Mouse (Mus musculus) erythroblast, embryonic 14.5 days (primary cell): ENCODE data around the gene Mafb. TPM values are rescaled to one million over a fixed set of nuclear protein-coding genes. Genes with fewer than 3 reads are reported as not detected.

Experiments used
- H3K27me3 ChIP-seq: 2 replicates; pipeline ENCODE4 v1.6.1; 2012; ENCODE audit warnings: inconsistent platforms; ENCODE audit not compliant: control insufficient read depth
- H3K36me3 ChIP-seq: 2 replicates; pipeline ENCODE4 v1.6.1; 2012; ENCODE audit warnings: mild to moderate bottlenecking, inconsistent platforms; ENCODE audit not compliant: control insufficient read depth
- H3K4me1 ChIP-seq: 2 replicates; pipeline ENCODE4 v1.6.1; 2012; ENCODE audit warnings: inconsistent platforms; ENCODE audit not compliant: control insufficient read depth
- H3K4me3 ChIP-seq: replicated peaks from 2 replicates; pipeline ENCODE3; 2012; ENCODE audit warnings: moderate library complexity, mild to moderate bottlenecking, inconsistent platforms
- H3K9me3 ChIP-seq: 2 replicates; pipeline ENCODE4 v1.6.1; 2012; ENCODE audit warnings: low read length, inconsistent platforms, mixed read lengths; ENCODE audit not compliant: control insufficient read depth
- GATA1 ChIP-seq: IDR thresholded peaks from 2 replicates; pipeline ENCODE4 v1.6.1; 2012; ENCODE audit warnings: low read length, inconsistent platforms, mixed read lengths
- TAL1 ChIP-seq: IDR thresholded peaks from 3 replicates; pipeline ENCODE4 v1.6.1; 2012; ENCODE audit warnings: low read length, inconsistent platforms, mixed read lengths
- polyA plus RNA-seq: library from polyadenylated mRNA; stranded (reverse); fragments of >175 nt; gene quantifications from 2 replicates; pipeline ENCODE4 v1.2.3, GENCODE M21; 2012

The Mafb gene
- polyA plus RNA-seq, 1 experiment, result 0.28 TPM

- Histone ChIP-seq H3K36me3 (no peaks in the 10 kb centered on the region), H3K4me1 (no peaks in the 10 kb centered on the region), H3K9me3 (no peaks in the 10 kb centered on the region), H3K4me3 (no peak overlapping the region), H3K27me3 (no peaks in the 10 kb centered on the region)
- no peak for TF ChIP-seq TAL1
- no peak for TF ChIP-seq GATA1
Observed at GRCm38 (mm10) chr2:160388596-160388995, 21.7 kb upstream of the Mafb start.

DNA sequence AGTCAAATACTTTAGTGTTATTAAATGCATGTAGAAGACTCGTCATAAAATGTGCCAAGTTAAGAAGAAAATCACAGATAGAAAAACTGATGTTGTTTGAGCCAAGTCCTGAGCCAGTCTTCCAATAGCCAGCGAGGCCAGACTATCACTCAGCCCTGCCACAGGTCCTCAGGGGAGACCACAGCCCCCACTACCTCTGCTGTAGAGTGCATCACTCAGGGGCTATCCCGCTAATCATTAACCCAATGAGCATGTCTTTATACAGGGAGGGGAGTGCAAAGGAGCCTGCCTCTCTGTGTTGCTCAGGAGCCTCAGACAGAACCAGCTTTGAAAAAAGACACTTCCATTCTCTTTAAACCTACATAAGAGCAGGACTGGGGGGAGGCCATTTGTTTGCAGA lies 16.6 kb upstream of the Mafb start:
- no peak overlapping the region for H3K4me3 ChIP-seq

GRCm38 (mm10) chr2:160378271-160378670 lies 11.4 kb upstream of the Mafb start:
- Histone ChIP-seq H3K4me1 (no peaks in the 10 kb centered on the region), H3K36me3 (no peaks in the 10 kb centered on the region), H3K27me3 (no peaks in the 10 kb centered on the region; the same call in 1 of the 2 replicates), H3K4me3 (no peak overlapping the region), H3K9me3 (no peaks in the 10 kb centered on the region)
- TF ChIP-seq GATA1 (no peak), TAL1 (no peak)

More for the DNA sequence above, 16.6 kb upstream of the Mafb start:
- no peaks in the 10 kb centered on the region for H3K9me3 ChIP-seq
- TF ChIP-seq GATA1, result no peak
- no peak for TF ChIP-seq TAL1
- H3K36me3 ChIP-seq, result no peaks in the 10 kb centered on the region
- no peaks in the 10 kb centered on the region for H3K27me3 ChIP-seq
- no peaks in the 10 kb centered on the region for H3K4me1 ChIP-seq

DNA sequence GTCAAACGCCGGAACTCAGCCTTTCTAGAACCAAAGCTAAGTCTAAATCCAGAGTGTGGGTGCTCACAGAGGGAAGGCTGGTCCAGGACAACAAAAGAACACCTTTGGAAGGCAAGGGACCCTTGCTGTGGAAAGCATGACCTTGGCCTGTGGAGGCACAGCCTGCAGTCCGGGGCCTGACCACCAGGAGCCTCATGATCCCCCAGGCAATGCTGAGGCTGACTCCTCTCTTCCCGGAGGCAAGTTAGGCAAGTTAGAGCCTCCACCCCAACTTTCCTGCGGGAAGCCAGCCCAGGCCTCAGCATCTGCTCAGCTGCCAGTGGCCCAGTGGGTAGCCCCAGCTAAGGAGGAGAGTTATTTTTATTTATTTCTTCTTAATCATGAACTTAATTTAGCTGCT lies 9.4 kb upstream of the Mafb start:
- H3K4me3 ChIP-seq, result no peak overlapping the region
- TF ChIP-seq TAL1 (no peak), GATA1 (no peak)
- peaks cover 12% of the 10 kb centered on the region for H3K27me3 ChIP-seq
- no peaks in the 10 kb centered on the region for H3K4me1 ChIP-seq
- no peaks in the 10 kb centered on the region for H3K9me3 ChIP-seq
- no peaks in the 10 kb centered on the region for H3K36me3 ChIP-seq

- no peak for TF ChIP-seq TAL1
- no peak for TF ChIP-seq GATA1
- Histone ChIP-seq H3K9me3 (peaks cover 6% of the 10 kb centered on the region; the same call in 1 of the 2 replicates), H3K4me1 (peaks cover 3% of the 10 kb centered on the region; the same call in 1 of the 2 replicates), H3K4me3 (no peak overlapping the region), H3K36me3 (no peaks in the 10 kb centered on the region), H3K27me3 (peaks cover 76% of the 10 kb centered on the region)
Observed at GRCm38 (mm10) chr2:160369653-160370420, 3.0 kb upstream of the Mafb start.

DNA sequence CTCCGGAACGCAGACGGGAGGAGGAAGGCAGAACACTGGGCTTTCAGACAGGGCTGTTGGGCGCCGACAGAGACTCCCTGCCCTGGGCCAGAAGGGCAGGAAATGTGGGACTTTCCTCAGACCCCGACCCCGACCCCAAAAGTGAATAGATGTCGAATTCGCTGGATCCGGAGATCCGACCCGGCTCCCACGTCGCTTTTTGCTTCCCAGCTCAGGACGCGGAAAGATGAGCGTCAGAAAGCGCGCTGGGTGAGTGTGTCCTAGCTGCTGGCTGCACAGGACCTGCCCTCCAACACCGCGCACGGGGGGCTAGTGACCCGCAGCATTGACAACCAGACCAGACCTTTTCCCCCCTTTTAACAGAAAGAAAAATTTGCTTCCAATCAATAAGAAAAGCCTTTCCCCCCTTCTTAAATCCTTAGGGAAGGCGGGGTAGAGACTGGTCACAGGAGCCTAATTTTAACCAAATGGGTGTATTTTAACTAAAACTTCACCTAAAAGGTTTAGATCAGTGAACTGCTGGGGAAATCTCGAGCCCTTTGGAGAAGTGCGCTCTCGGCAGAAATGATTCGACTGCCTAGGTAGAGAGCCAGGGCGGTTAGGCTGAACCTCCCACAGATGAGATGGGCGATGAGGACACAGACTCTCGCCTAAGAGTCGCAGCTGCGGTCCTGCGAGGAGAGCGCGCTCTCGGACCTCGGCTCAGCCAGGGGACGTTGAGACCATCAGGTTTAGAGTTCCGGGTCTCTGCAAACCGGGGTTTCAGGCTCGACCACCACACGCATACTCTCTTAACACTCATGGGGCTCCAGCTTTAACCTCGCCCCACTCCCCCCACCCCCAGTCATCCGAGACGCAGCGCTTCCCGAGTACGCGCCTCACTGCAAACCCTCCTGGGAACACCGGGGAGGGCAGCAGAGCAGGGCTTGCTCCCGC lies 1.8 kb upstream of the Mafb start:
- no peak for TF ChIP-seq GATA1
- TF ChIP-seq TAL1, result no peak
- peaks cover 6% of the 10 kb centered on the region; the same call in 1 of the 2 replicates for H3K9me3 ChIP-seq
- H3K27me3 ChIP-seq, result peaks cover 88% of the 10 kb centered on the region
- no peaks in the 10 kb centered on the region for H3K36me3 ChIP-seq
- peaks cover 3% of the 10 kb centered on the region; the same call in 1 of the 2 replicates for H3K4me1 ChIP-seq
- no peak overlapping the region for H3K4me3 ChIP-seq

DNA sequence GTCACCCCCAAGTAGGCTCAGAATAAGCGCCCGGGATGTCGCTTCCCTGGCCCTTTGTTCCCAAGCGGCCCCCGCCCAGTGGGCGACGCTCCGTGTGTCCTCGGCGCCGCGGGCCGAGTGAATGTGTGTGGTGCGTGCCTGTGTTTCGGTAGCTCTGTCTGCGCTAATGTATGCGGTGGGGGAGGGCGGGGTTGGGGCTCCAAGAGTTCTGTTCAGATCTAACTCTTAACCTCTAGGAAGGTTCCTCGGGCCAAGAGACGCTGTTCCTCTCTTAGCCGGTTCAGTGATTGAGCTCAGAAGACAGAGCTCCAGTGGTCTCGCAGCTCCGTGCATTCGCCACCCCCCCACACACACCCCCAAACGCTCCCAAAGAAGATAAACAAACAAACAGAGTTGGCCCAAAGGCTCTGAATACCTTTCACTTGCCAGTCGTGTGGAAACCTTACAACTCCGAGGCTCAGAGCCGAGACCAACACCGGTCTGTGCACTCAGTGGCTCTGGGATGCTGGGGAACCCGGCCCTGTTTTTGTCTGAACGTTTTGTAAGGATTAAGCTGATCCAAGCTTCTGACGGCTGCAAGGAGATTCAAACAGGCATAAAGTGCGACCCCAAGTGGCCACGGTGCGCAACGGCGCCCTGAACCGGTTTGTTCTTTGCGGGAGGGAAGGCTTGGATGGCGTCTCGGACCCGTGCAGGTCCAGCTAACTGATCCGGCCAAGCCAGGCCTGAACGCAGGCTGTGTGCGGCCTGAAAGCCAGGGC lies 763 bp upstream of the Mafb start:
- peaks cover 98% of the 10 kb centered on the region for H3K27me3 ChIP-seq
- H3K4me1 ChIP-seq, result peaks cover 3% of the 10 kb centered on the region; the same call in 1 of the 2 replicates
- no peaks in the 10 kb centered on the region for H3K36me3 ChIP-seq
- H3K4me3 ChIP-seq, result peak overlapping the region; percentile 25
- H3K9me3 ChIP-seq, result peaks cover 6% of the 10 kb centered on the region; the same call in 1 of the 2 replicates
- TF ChIP-seq GATA1, result no peak
- TF ChIP-seq TAL1, result no peak

DNA sequence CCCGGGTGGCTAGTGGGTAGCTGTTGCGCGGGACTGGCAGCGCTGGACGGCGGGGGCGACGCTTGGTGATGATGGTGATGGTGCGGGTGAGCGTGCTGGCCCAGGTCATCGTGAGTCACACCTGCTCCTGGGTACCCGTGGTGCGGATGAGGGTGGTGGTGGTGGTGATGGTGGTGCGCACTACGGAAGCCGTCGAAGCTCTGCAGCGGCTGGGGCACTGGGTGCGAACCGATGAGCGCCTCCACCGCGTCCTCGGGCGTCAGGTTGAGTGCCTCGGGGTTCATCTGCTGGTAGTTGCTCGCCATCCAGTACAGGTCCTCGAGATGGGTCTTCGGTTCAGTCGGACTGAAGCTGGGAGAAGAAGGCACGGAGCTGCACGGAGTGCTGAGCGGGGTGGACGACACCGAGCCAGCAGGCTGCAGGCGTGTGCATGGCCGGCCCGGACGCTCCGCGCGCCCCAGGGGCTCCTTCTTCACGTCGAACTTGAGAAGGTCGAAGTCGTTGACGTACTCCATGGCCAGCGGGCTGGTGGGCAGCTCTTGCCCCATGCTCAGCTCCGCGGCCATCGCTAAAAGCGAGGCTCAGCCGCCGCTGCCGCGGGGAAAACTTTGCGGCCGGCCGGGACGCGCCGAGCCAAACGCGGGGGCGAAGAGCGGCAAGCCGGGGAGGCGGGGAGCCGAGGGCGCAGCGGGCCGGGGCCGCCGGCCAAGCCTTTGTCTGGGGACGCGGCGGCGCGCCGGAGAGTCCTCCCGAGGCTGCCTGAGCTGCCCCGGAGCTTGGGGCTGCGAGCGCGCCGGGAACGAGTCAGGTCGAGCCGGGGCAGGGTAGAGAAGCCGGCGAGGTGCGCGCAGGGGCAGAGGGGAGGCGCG lies 520 bp downstream of the Mafb start:
- no peaks in the 10 kb centered on the region for H3K36me3 ChIP-seq
- H3K4me3 ChIP-seq, result peak overlapping the region; percentile 44
- H3K4me1 ChIP-seq, result peaks cover 3% of the 10 kb centered on the region; the same call in 1 of the 2 replicates
- H3K9me3 ChIP-seq, result peaks cover 6% of the 10 kb centered on the region; the same call in 1 of the 2 replicates
- H3K27me3 ChIP-seq, result peaks cover 100% of the 10 kb centered on the region
- TF ChIP-seq GATA1 (no peak), TAL1 (no peak)
